In the genomic region with DNA sequence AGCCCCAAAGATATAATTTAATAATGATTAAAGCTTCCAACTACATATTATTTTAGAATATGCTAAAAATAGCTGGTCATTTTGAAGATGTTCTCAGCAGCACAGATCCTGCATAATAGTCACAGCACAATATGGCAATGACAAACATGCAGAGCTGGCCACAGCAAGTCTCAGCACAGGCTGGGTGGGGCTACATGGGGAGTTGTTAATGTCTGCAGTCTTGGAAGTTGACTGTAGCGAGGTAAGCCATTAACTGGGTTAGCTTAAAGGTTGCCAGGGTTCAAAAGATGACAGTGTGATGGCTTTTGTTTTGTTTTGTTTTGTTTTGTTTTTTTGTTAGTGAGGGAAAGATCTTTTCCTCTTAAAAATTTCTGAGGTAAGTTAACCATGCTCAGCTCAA, we compare ENCODE assay signal across 20 mouse cellular contexts.
DNase-seq lines count a peak whose midpoint lies in the region; ATAC-seq and TF ChIP-seq lines count a peak whose summit lies in the region.
"Had no signal": no experiment of that assay in that cellular context is flagged by ENCODE, and none has a peak within 500 bp of the region (broad histone marks: within the 10 kb centered on the region; RNA-seq: fewer than 3 reads in every experiment).

No protein-coding gene starts in this region.

- TF ChIP-seq CTCF in bone marrow macrophage, adult 2 months (IDR thresholded peaks at IDR 0.05; ENCODE audit: low read depth, low read length) = no peak

- peaks cover 14% of the 10 kb centered on the region; the same call in 1 of the 2 replicates for H3K36me3 ChIP-seq in kidney, embryonic 16.5 days (ENCODE audit: insufficient read depth, low read length)
- H3K36me3 ChIP-seq in macrophage (ENCODE audit: inconsistent target) = no peaks in the 10 kb centered on the region

- peak; percentile 59; the same call in 1 of the 2 replicates for ATAC-seq in kidney, embryonic 16.5 days (ENCODE audit: low FRiP score, low TSS enrichment)
- ATAC-seq: forebrain, embryonic 15.5 days had no signal

- peak overlapping the region; percentile 27; the same call in 1 of the 2 replicates for H3K27ac ChIP-seq in bone marrow macrophage, adult 2 months (ENCODE audit: insufficient read depth, low read depth, low read length)
- no peak overlapping the region for H3K27ac ChIP-seq in kidney, embryonic 16.5 days (ENCODE audit: low read length)
- H3K27ac ChIP-seq in macrophage = peak overlapping the region; percentile 98
- H3K27ac ChIP-seq: embryonic facial prominence, embryonic 15.5 days; forebrain, embryonic 15.5 days; heart, embryonic 10.5 days; hindbrain, embryonic 12.5 days had no signal

- no peak overlapping the region for H3K4me2 ChIP-seq in kidney, embryonic 16.5 days (replicated peaks; ENCODE audit: low read depth, low read length)
- H3K4me2 ChIP-seq: embryonic facial prominence, embryonic 15.5 days; forebrain, embryonic 15.5 days; hindbrain, embryonic 12.5 days had no signal

- WGBS in kidney, embryonic 16.5 days = 60% methylated on average over 1 of the region's 1 CpGs
- WGBS in macrophage (ENCODE audit: missing documents) = 93% methylated on average over 1 of the region's 1 CpGs

- no peak for TF ChIP-seq POLR2A in bone marrow macrophage, adult 2 months (IDR thresholded peaks at IDR 0.05; ENCODE audit: borderline replicate concordance, low read depth, low read length)

- no peak overlapping the region for H3K9ac ChIP-seq in kidney, embryonic 16.5 days (replicated peaks; ENCODE audit: low read length)
- H3K9ac ChIP-seq: embryonic facial prominence, embryonic 15.5 days; forebrain, embryonic 15.5 days; hindbrain, embryonic 12.5 days had no signal

- no peak overlapping the region for H3K4me3 ChIP-seq in bone marrow macrophage, adult 2 months (ENCODE audit: insufficient read depth, low read length)
- H3K4me3 ChIP-seq in kidney, embryonic 16.5 days (ENCODE audit: low read length) = no peak overlapping the region
- no peak overlapping the region for H3K4me3 ChIP-seq in macrophage (ENCODE audit: inconsistent target)
- H3K4me3 ChIP-seq: embryonic facial prominence, embryonic 15.5 days; forebrain, embryonic 15.5 days; heart, embryonic 10.5 days; hindbrain, embryonic 12.5 days had no signal

- DNase-seq in kidney, adult 9 months = peak; percentile 55
- DNase-seq in kidney, postnatal 10 days = no peak
- DNase-seq in right cerebral cortex, postnatal 10 days (ENCODE audit: low spot score in 2 of 2) = no peak
- DNase-seq in lung, postnatal 10 days = no peak
- no peak for DNase-seq in adrenal gland, postnatal 36 days
- DNase-seq: adrenal gland, adult 8-10 months; cerebellum, adult 11-12 months; cerebellum, postnatal 10 days; embryo, embryonic 11 days; gastrocnemius, postnatal 10 days; heart, adult 18-20 months; heart, postnatal 10 days; heart, postnatal 4 days had no signal

- no peaks in the 10 kb centered on the region for H3K27me3 ChIP-seq in kidney, embryonic 16.5 days (ENCODE audit: insufficient read depth, low read length)
- H3K27me3 ChIP-seq: embryonic facial prominence, embryonic 15.5 days; forebrain, embryonic 15.5 days; hindbrain, embryonic 12.5 days had no signal

- peaks cover 37% of the 10 kb centered on the region for H3K4me1 ChIP-seq in bone marrow macrophage, adult 2 months (ENCODE audit: control insufficient read depth, insufficient read depth, low read length)
- H3K4me1 ChIP-seq in kidney, embryonic 16.5 days (ENCODE audit: insufficient read depth, low read length) = peaks cover 7% of the 10 kb centered on the region; the same call in 1 of the 2 replicates

- H3K9me3 ChIP-seq in kidney, embryonic 16.5 days (ENCODE audit: low read length) = peaks cover 3% of the 10 kb centered on the region; the same call in 1 of the 2 replicates
- H3K9me3 ChIP-seq: embryonic facial prominence, embryonic 15.5 days; forebrain, embryonic 15.5 days; heart, embryonic 10.5 days; hindbrain, embryonic 12.5 days had no signal

- peaks cover 41% of the 10 kb centered on the region for H3K79me2 ChIP-seq in macrophage (ENCODE audit: inconsistent target)
